Mouse (Mus musculus): ENCODE measurements at regions not wholly inside any gene's neighbourhood (a gene's known extent, or its start where the extent isn't known, plus 50 kb on each side); places are given as distances from the start of the nearest gene placed in this dataset.

- in situ Hi-C loops (cut with MboI; ENCODE audit: low pct_unique_long_range_greater_than_20kb) = no loop called here
- POLR2A ChIA-PET = no interaction called here
- no peaks in the 10 kb centered on the region for H3K27me3 ChIP-seq
- ATAC-seq (no peak), DNase-seq (ENCODE audit: low read depth, low spot score) (no peak)
- CTCF ChIA-PET = no interaction called here
- TF ChIP-seq CTCF (IDR thresholded peaks at IDR 0.05) = no peak
These were observed 58.6 kb upstream of the Grip1 start for GRCm38 (mm10) chr10:119395048-119395447.

- no peak for TF ChIP-seq CTCF (IDR thresholded peaks at IDR 0.05)
- peaks cover 22% of the 10 kb centered on the region for H3K27me3 ChIP-seq
- ATAC-seq = no peak
- ChIA-PET CTCF (no interaction called here), POLR2A (no interaction called here)
- in situ Hi-C loops (cut with MboI; ENCODE audit: low pct_unique_long_range_greater_than_20kb) = no loop called here
- no peak for DNase-seq (ENCODE audit: low read depth, low spot score)
These were observed 65.7 kb upstream of the Grip1 start for GRCm38 (mm10) chr10:119387924-119388323.

- CTCF ChIA-PET = interaction anchor here (0.7 kb wide), 1 partner anchor 37 kb away, joined by 3 read pairs; no protein-coding TSS in a partner anchor
- in situ Hi-C loops (cut with MboI; ENCODE audit: low pct_unique_long_range_greater_than_20kb) = no loop called here
- POLR2A ChIA-PET = no interaction called here
- ATAC-seq (no peak), DNase-seq (ENCODE audit: low read depth, low spot score) (no peak)
- H3K27me3 ChIP-seq = peaks cover 31% of the 10 kb centered on the region
- TF ChIP-seq CTCF (IDR thresholded peaks at IDR 0.05) = no peak
These were observed 71.4 kb upstream of the Grip1 start for GRCm38 (mm10) chr10:119382257-119382656.

- in situ Hi-C loops (cut with MboI; ENCODE audit: low pct_unique_long_range_greater_than_20kb) = no loop called here
- ChIA-PET POLR2A (no interaction called here), CTCF (no interaction called here)
- no peak for DNase-seq (ENCODE audit: low read depth, low spot score)
- H3K27me3 ChIP-seq = peaks cover 10% of the 10 kb centered on the region
- no peak for ATAC-seq
- TF ChIP-seq CTCF (IDR thresholded peaks at IDR 0.05) = no peak
These were observed 85.1 kb upstream of the Grip1 start for GRCm38 (mm10) chr10:119368566-119368965.

- in situ Hi-C loops (cut with MboI; ENCODE audit: low pct_unique_long_range_greater_than_20kb) = no loop called here
- ChIA-PET CTCF (no interaction called here), POLR2A (no interaction called here)
- peak; percentile 39 for TF ChIP-seq CTCF (IDR thresholded peaks at IDR 0.05)
- H3K27me3 ChIP-seq = peaks cover 13% of the 10 kb centered on the region
- ATAC-seq (no peak), DNase-seq (ENCODE audit: low read depth, low spot score) (no peak)
These were observed 90.0 kb upstream of the Grip1 start for GRCm38 (mm10) chr10:119363616-119364015.

GRCm38 (mm10) chr10:119358730-119359292, 94.8 kb upstream of the Grip1 start:
- DNase-seq (ENCODE audit: low read depth, low spot score) (no peak), ATAC-seq (no peak)
- POLR2A ChIA-PET = no interaction called here
- no peak for TF ChIP-seq CTCF (IDR thresholded peaks at IDR 0.05)
- CTCF ChIA-PET = no interaction called here
- H3K27me3 ChIP-seq = peaks cover 21% of the 10 kb centered on the region
- in situ Hi-C loops (cut with MboI; ENCODE audit: low pct_unique_long_range_greater_than_20kb) = no loop called here

GRCm38 (mm10) chr10:119342317-119343114, 102.7 kb upstream of the Cand1 start:
- DNase-seq (ENCODE audit: low read depth, low spot score) = no peak
- ATAC-seq = no peak
- H3K27me3 ChIP-seq = no peaks in the 10 kb centered on the region
- ChIA-PET CTCF (no interaction called here), POLR2A (interaction anchor here (0.6 kb wide), 1 partner anchor 742 kb away, joined by 3 read pairs; no protein-coding TSS in a partner anchor)
- TF ChIP-seq CTCF (IDR thresholded peaks at IDR 0.05) = no peak
- in situ Hi-C loops (cut with MboI; ENCODE audit: low pct_unique_long_range_greater_than_20kb) = no loop called here

GRCm38 (mm10) chr10:119340323-119340722, 100.5 kb upstream of the Cand1 start:
- ATAC-seq (no peak), DNase-seq (ENCODE audit: low read depth, low spot score) (no peak)
- peaks cover 3% of the 10 kb centered on the region for H3K27me3 ChIP-seq
- POLR2A ChIA-PET = no interaction called here
- CTCF ChIA-PET = no interaction called here
- in situ Hi-C loops (cut with MboI; ENCODE audit: low pct_unique_long_range_greater_than_20kb) = no loop called here
- TF ChIP-seq CTCF (IDR thresholded peaks at IDR 0.05) = peak; percentile 37

GRCm38 (mm10) chr10:119326912-119327311, 87.1 kb upstream of the Cand1 start:
- peaks cover 9% of the 10 kb centered on the region for H3K27me3 ChIP-seq
- no peak for DNase-seq (ENCODE audit: low read depth, low spot score)
- POLR2A ChIA-PET = no interaction called here
- in situ Hi-C loops (cut with MboI; ENCODE audit: low pct_unique_long_range_greater_than_20kb) = no loop called here
- CTCF ChIA-PET = no interaction called here
- ATAC-seq = no peak
- no peak for TF ChIP-seq CTCF (IDR thresholded peaks at IDR 0.05)

- ChIA-PET POLR2A (no interaction called here), CTCF (no interaction called here)
- ATAC-seq = no peak
- DNase-seq (ENCODE audit: low read depth, low spot score) = no peak
- TF ChIP-seq CTCF (IDR thresholded peaks at IDR 0.05) = no peak
- H3K27me3 ChIP-seq = peaks cover 8% of the 10 kb centered on the region
- in situ Hi-C loops (cut with MboI; ENCODE audit: low pct_unique_long_range_greater_than_20kb) = no loop called here
These were observed 80.1 kb upstream of the Cand1 start for GRCm38 (mm10) chr10:119319953-119320352.

- no peak for ATAC-seq
- H3K27me3 ChIP-seq = peaks cover 4% of the 10 kb centered on the region
- ChIA-PET POLR2A (no interaction called here), CTCF (no interaction called here)
- in situ Hi-C loops (cut with MboI; ENCODE audit: low pct_unique_long_range_greater_than_20kb) = no loop called here
- no peak for TF ChIP-seq CTCF (IDR thresholded peaks at IDR 0.05)
- no peak for DNase-seq (ENCODE audit: low read depth, low spot score)
These were observed 78.6 kb upstream of the Cand1 start for GRCm38 (mm10) chr10:119318416-119318815.

GRCm38 (mm10) chr10:119311578-119311977, 71.7 kb upstream of the Cand1 start:
- peaks cover 22% of the 10 kb centered on the region for H3K27me3 ChIP-seq
- in situ Hi-C loops (cut with MboI; ENCODE audit: low pct_unique_long_range_greater_than_20kb) = no loop called here
- CTCF ChIA-PET = no interaction called here
- ATAC-seq (no peak), DNase-seq (ENCODE audit: low read depth, low spot score) (no peak)
- no peak for TF ChIP-seq CTCF (IDR thresholded peaks at IDR 0.05)
- POLR2A ChIA-PET = no interaction called here

All from Patski (cell line).